Mouse (Mus musculus) kidney, adult 2 months (tissue): ENCODE measurements around the gene Pdhb.
"Not testable (repeated sequence)": the region's sequence is repeated elsewhere in the genome, so short reads cannot be mapped to it uniquely, and the experiment has no call there.

Source experiments
- CTCF ChIP-seq: fragments of 200-500 bp; conservative IDR thresholded peaks from 2 replicates; pipeline ENCODE4 v1.5.1; 2011; ENCODE audit warnings: low read depth, mild to moderate bottlenecking, control low read depth, low read length, moderate library complexity, mixed read lengths; ENCODE audit not compliant: insufficient read depth, insufficient read length
- POLR2A ChIP-seq: fragments of 200-500 bp; IDR thresholded peaks from one replicate; pipeline ENCODE4 v1.6.1; 2011; ENCODE audit warnings: low read depth, low read length, control low read depth

DNA sequence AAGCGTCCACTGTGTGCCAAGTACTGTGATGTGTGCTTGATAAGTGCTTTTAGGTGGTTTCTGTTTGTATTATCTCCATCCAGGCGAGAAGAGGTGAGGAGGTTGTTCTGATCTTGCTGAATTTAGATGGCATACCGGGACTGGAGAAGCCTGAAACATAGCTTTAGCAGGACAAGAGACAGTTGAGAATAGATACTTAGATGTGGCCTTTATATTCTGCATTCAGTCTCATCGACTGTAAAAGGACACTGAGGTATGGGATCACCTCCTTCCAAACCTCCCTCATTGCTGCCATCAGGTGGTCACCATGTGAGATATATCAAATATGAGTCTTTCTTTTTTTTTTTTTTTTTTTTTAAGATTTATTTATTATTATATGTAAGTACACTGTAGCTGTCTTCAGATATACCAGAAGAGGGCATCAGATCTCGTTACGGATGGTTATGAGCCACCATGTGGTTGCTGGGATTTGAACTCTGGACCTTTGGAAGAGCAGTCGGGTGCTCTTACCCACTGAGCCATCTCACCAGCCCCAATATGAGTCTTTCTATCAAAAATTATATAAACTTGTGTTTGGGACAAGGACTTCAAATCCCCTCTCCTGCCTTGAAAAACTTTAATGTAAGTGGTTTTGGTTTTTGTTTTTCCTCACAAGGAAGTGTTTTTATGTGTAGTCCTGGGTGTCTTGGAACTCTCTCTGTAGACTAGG is 871 bp upstream of the Pdhb start:
- TF ChIP-seq CTCF, POLR2A: not testable (repeated sequence)
